In the genomic region with DNA sequence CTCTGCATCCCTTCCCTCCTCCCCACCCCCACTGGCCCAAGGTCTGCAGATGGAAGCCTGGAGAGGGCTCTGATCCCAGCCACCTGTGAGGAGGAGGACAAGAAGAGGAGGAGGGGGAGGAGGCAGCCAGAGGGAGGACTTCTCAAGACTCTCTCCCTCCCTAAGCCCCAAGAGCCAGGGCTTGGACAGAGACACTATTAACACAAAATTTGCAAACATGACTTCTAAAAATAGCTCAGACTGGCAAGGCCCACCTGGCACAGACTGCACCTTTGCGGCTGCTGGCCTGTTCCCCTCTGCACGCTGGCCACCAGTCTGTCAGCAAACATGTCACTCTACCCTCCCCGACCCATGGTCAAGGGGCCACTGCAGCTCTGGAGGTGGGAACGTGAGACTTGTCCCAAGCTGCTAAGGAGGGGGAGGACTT, we compare ENCODE assay signal across 13 mouse cellular contexts. TPM values are rescaled to one million over a fixed set of nuclear protein-coding genes. Genes with fewer than 3 reads are reported as not detected.
A peak's percentile ranks its signal among the peaks of the same experiment; 100 is the strongest.
DNase-seq lines count a peak whose midpoint lies in the region; ATAC-seq and TF ChIP-seq lines count a peak whose summit lies in the region.
"Had no signal": no experiment of that assay in that cellular context is flagged by ENCODE, and none has a peak within 500 bp of the region (broad histone marks: within the 10 kb centered on the region; RNA-seq: fewer than 3 reads in every experiment).

No protein-coding gene starts in this region.

- peaks cover 3% of the 10 kb centered on the region for H3K4me1 ChIP-seq in heart, embryonic 16.5 days (ENCODE audit: control insufficient read depth, insufficient read depth, low read length)
- no peaks in the 10 kb centered on the region for H3K4me1 ChIP-seq in lung, postnatal 0 days (ENCODE audit: insufficient read depth, low read depth, low read length)
- H3K4me1 ChIP-seq: megakaryocyte, embryonic 14.5 days had no signal

- H3K27me3 ChIP-seq in heart, embryonic 16.5 days (ENCODE audit: control insufficient read depth, insufficient read depth, low read length) = no peaks in the 10 kb centered on the region; the same call in 1 of the 2 replicates
- H3K27me3 ChIP-seq in lung, postnatal 0 days (replicated peaks; ENCODE audit: insufficient read depth, low read length) = no peaks in the 10 kb centered on the region
- H3K27me3 ChIP-seq: CH12.LX had no signal

- TF ChIP-seq EP300 in lung, postnatal 0 days (IDR thresholded peaks at IDR 0.05) = no peak

- no peak for TF ChIP-seq CTCF in lung, postnatal 0 days (IDR thresholded peaks at IDR 0.05)

- no peaks in the 10 kb centered on the region for H3K9me3 ChIP-seq in heart, embryonic 16.5 days (replicated peaks; ENCODE audit: control insufficient read depth, low read length)
- no peaks in the 10 kb centered on the region for H3K9me3 ChIP-seq in lung, postnatal 0 days (ENCODE audit: low read length)

- no peak overlapping the region for H3K4me2 ChIP-seq in heart, embryonic 16.5 days (ENCODE audit: low read depth, low read length)
- no peak overlapping the region for H3K4me2 ChIP-seq in lung, postnatal 0 days (replicated peaks; ENCODE audit: low read depth, low read length)

- H3K27ac ChIP-seq in heart, embryonic 16.5 days (ENCODE audit: low read length) = no peak overlapping the region
- no peak overlapping the region for H3K27ac ChIP-seq in lung, postnatal 0 days (ENCODE audit: low read length)

- H3K36me3 ChIP-seq in heart, embryonic 16.5 days (ENCODE audit: control insufficient read depth, insufficient read depth) = no peaks in the 10 kb centered on the region
- no peaks in the 10 kb centered on the region for H3K36me3 ChIP-seq in lung, postnatal 0 days (ENCODE audit: insufficient read depth, low read length)

- ATAC-seq in heart, embryonic 16.5 days (replicated peaks; ENCODE audit: extremely low read depth, insufficient read depth, low FRiP score) = no peak
- no peak for ATAC-seq in lung, postnatal 0 days
- ATAC-seq in erythroblast, adult 5-6 weeks (replicated peaks; ENCODE audit: low FRiP score, poor library complexity, severe bottlenecking) = no peak
- ATAC-seq: intestine, embryonic 16.5 days had no signal

- peak overlapping the region; percentile 24; the same call in 1 of the 2 replicates for H3K9ac ChIP-seq in heart, embryonic 16.5 days (ENCODE audit: low read length)
- H3K9ac ChIP-seq in lung, postnatal 0 days (replicated peaks; ENCODE audit: low read depth) = no peak overlapping the region

- no peak overlapping the region for H3K4me3 ChIP-seq in heart, embryonic 16.5 days (ENCODE audit: low read length)
- no peak overlapping the region for H3K4me3 ChIP-seq in lung, postnatal 0 days (ENCODE audit: low read depth, low read length)
- H3K4me3 ChIP-seq: megakaryocyte, embryonic 14.5 days had no signal

- DNase-seq in heart, adult 8-10 months (ENCODE audit: low spot score) = no peak
- peak; percentile 6 for DNase-seq in lung, postnatal 25 days (ENCODE audit: low spot score)
- DNase-seq in lung, postnatal 0 days (ENCODE audit: low spot score) = no peak
- peak; percentile 33 to 37 for DNase-seq in cerebellum, postnatal 36 days
- peak; percentile 52 for DNase-seq in skeletal muscle tissue, adult 2 months (ENCODE audit: low read depth, low spot score)
- DNase-seq in T-cell, adult 2 months (ENCODE audit: low spot score) = no peak
- DNase-seq: layer of hippocampus, adult 9-11 months; thymus, postnatal 14 days had no signal

- WGBS in heart, embryonic 16.5 days = 18% methylated on average over 4 of the region's 4 CpGs
- WGBS in lung, postnatal 0 days = 18% methylated on average over 4 of the region's 4 CpGs

RNA-seq across cellular contexts. Expression of a gene that starts 37.6 kb away (rescaled TPM):
- 0.15 TPM in 1 of 2 replicates, not detected in the other for polyA plus RNA-seq in heart, embryonic 16.5 days (2015; fragmentation: Nextera tagmentation; extraction: Ambion mirVana)
- total RNA-seq in heart, adult 8-10 months (2022) = not detected
- polyA plus RNA-seq in lung, postnatal 0 days (2015; fragmentation: Nextera tagmentation; extraction: Ambion mirVana) = 0.11 TPM in 1 of 2 replicates, not detected in the other
- not detected in 2 replicates for total RNA-seq in erythroblast, adult 5-6 weeks (2015; ENCODE audit: low replicate concordance)
- total RNA-seq in erythroblast, adult 5-6 weeks (2017; ENCODE audit: low replicate concordance) = not detected in 2 replicates
- total RNA-seq: CH12.LX had no signal

Comparison
In these comparisons a context has a peak if more than half of its experiments do, and no peak if none do; other contexts are left out.
1. DNase-seq: peak in lung, postnatal 25 days (single experiment), cerebellum, postnatal 36 days (2 of 2) and skeletal muscle tissue, adult 2 months (single experiment); none in heart, adult 8-10 months (single experiment), lung, postnatal 0 days (single experiment) and T-cell, adult 2 months (single experiment).